Mouse (Mus musculus) C2C12 (cell line): Measurements from ENCODE around the gene Serac1.

ENCODE experiments used
- CEBPB ChIP-seq: IDR thresholded peaks from one replicate; pipeline ENCODE4 v1.6.1; 2011; ENCODE audit warnings: low read depth, mild to moderate bottlenecking, control low read depth, moderate library complexity
- CTCF ChIP-seq: IDR thresholded peaks from one replicate; pipeline ENCODE4 v1.5.1; 2011; ENCODE audit not compliant: control insufficient read depth, insufficient read depth, insufficient read length
- FOSL1 ChIP-seq: IDR thresholded peaks from one replicate; pipeline ENCODE4 v1.8.0; 2011; ENCODE audit warnings: mild to moderate bottlenecking, low read length; ENCODE audit not compliant: poor library complexity, insufficient read depth, severe bottlenecking
- MAX ChIP-seq: IDR thresholded peaks from one replicate; pipeline ENCODE4 v1.6.1; 2011; ENCODE audit warnings: mild to moderate bottlenecking, control low read depth
- MYOD1 ChIP-seq: IDR thresholded peaks from one replicate; pipeline ENCODE4 v1.6.1; 2011; ENCODE audit warnings: low read depth; ENCODE audit not compliant: control insufficient read depth, insufficient read length
- MYOG ChIP-seq: IDR thresholded peaks from one replicate; pipeline ENCODE4 v1.6.1; 2011; ENCODE audit not compliant: control insufficient read depth, insufficient read length; ENCODE audit errors: extremely low read depth
- USF1 ChIP-seq: IDR thresholded peaks from one replicate; pipeline ENCODE4 v1.6.1; 2011; ENCODE audit warnings: low read depth, mild to moderate bottlenecking, control low read depth, moderate library complexity

DNA sequence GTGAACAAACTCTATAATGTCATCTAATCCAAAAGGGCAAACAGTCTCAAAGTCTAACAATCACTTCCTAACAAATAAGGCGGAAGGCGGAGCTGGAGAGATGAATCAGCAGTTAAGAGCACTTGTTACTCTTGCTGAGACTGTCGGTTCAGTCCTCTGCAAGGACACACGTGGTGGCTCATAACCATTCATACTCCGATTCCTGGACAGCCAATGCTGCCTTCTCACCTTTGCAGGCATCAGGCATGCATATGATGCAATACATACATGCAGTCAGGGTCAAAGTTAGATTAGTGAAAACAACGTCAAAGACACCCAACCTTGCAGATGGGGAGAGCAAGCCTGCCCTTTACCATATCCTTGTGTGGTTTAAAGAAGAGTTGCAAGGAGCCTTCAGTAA lies 12.1 kb upstream of the Serac1 start:
- TF ChIP-seq CTCF = no peak
- no peak for TF ChIP-seq MYOG
- no peak for TF ChIP-seq MYOD1
- TF ChIP-seq MAX = no peak
- TF ChIP-seq CEBPB = no peak
- no peak for TF ChIP-seq USF1
- no peak for TF ChIP-seq FOSL1
